Mouse (Mus musculus): ENCODE measurements around the gene Sun1. TPM values are rescaled to one million over a fixed set of nuclear protein-coding genes. Genes with fewer than 3 reads are reported as not detected.
A peak's percentile ranks its signal among the peaks of the same experiment; 100 is the strongest.

Sun1 gene
- polyA plus RNA-seq, 1 experiment from 2014 or later: 44.1 TPM

DNA sequence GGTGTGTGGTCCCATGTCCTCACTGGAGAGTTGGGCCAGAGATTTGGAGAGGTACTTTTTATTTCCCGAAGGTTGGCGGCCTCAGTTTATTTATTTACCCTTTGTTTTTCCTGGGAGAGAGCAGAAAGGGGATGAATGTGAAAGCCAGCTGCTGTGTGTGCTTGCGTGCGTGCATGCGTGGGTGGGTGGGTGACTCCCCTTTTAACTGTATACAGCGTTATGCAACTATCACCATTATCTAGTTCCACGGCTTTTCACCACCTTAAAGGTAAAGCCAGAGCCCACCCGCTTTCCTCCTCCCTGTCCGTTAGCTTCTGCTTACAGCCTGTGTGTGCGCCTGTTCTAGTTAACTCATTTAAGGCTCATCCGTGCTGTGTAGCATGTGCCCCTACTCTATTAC lies 1.7 kb downstream of the Sun1 start:
- Histone ChIP-seq H3K9ac (peak overlapping the region; percentile 90; the same call in 1 of the 2 replicates), H3K27ac (no peak overlapping the region), H3K4me2 (replicated peaks) (peak overlapping the region; percentile 64), H3K36me3 (replicated peaks; ENCODE audit: control insufficient read depth, insufficient read depth) (no peaks in the 10 kb centered on the region), H3K4me1 (replicated peaks; ENCODE audit: control insufficient read depth, insufficient read depth, low read length) (peaks cover 15% of the 10 kb centered on the region), H3K27me3 (ENCODE audit: control insufficient read depth, insufficient read depth, low read length) (no peaks in the 10 kb centered on the region), H3K9me3 (ENCODE audit: control insufficient read depth, low read length) (no peaks in the 10 kb centered on the region), H3K4me3 (replicated peaks; ENCODE audit: low read length) (peak overlapping the region; percentile 92; the same call in 1 of the 2 replicates)
- DNase-seq (ENCODE audit: low spot score): no peak
- no peak for ATAC-seq (ENCODE audit: low FRiP score)
- whole genome bisulfite sequencing: 75% methylated on average over 11 of the region's 11 CpGs

DNA sequence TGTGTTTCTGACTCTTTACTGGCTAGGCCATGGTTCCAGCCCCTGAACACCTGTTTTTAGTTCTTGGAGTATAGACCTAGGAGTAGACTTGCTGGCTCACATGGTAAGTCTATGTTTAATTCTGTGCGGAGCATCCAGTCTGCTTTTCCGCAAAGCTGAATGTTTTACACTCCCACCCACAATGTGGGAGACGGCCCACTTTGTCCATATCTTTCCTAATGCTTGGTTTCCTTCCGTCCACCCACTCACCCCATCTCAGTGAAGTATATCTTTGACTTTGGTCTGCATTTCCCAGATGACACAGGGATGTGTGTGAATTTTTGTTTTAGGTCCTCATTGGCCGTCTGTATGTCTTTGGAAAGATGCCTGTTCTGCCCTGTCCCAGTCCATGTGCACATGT lies 2.9 kb downstream of the Sun1 start:
- no peak for DNase-seq (ENCODE audit: low spot score)
- Histone ChIP-seq H3K4me1 (replicated peaks; ENCODE audit: control insufficient read depth, insufficient read depth, low read length) (peaks cover 15% of the 10 kb centered on the region), H3K4me3 (replicated peaks; ENCODE audit: low read length) (no peak overlapping the region), H3K9ac (no peak overlapping the region), H3K27me3 (ENCODE audit: control insufficient read depth, insufficient read depth, low read length) (no peaks in the 10 kb centered on the region), H3K36me3 (replicated peaks; ENCODE audit: control insufficient read depth, insufficient read depth) (no peaks in the 10 kb centered on the region), H3K27ac (no peak overlapping the region), H3K4me2 (replicated peaks) (no peak overlapping the region), H3K9me3 (ENCODE audit: control insufficient read depth, low read length) (no peaks in the 10 kb centered on the region)
- WGBS: 94% methylated on average over 5 of the region's 5 CpGs
- ATAC-seq (ENCODE audit: low FRiP score): no peak

DNA sequence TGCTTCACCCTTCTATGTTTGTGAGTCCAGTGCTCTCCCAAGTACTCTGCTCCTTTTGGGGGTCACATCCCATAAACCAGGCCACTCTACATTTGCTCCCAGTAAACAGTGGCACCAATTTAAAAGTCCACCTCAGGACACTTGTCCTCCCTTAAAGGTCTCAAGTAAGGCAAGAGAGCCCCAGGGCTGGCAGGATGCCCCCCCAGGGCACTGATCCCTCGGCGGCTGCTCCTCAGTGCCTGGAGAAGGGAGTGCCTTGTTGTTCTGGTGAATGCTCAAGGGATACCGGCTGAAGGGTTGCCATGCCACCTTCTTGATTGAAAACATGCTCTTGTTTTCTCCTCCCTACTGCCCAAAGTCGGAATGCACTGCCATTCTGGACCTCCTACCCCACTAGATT lies 5.6 kb downstream of the Sun1 start:
- H3K27me3 ChIP-seq (ENCODE audit: control insufficient read depth, insufficient read depth, low read length): no peaks in the 10 kb centered on the region
- no peak for DNase-seq (ENCODE audit: low spot score)
- peaks cover 15% of the 10 kb centered on the region for H3K4me1 ChIP-seq (replicated peaks; ENCODE audit: control insufficient read depth, insufficient read depth, low read length)
- no peak overlapping the region for H3K4me2 ChIP-seq (replicated peaks)
- peaks cover 5% of the 10 kb centered on the region; the same call in 1 of the 2 replicates for H3K36me3 ChIP-seq (replicated peaks; ENCODE audit: control insufficient read depth, insufficient read depth)
- H3K27ac ChIP-seq: no peak overlapping the region
- 57% methylated on average over 4 of the region's 4 CpGs for WGBS
- no peak overlapping the region for H3K9ac ChIP-seq
- no peak for ATAC-seq (ENCODE audit: low FRiP score)
- no peak overlapping the region for H3K4me3 ChIP-seq (replicated peaks; ENCODE audit: low read length)
- H3K9me3 ChIP-seq (ENCODE audit: control insufficient read depth, low read length): no peaks in the 10 kb centered on the region

DNA sequence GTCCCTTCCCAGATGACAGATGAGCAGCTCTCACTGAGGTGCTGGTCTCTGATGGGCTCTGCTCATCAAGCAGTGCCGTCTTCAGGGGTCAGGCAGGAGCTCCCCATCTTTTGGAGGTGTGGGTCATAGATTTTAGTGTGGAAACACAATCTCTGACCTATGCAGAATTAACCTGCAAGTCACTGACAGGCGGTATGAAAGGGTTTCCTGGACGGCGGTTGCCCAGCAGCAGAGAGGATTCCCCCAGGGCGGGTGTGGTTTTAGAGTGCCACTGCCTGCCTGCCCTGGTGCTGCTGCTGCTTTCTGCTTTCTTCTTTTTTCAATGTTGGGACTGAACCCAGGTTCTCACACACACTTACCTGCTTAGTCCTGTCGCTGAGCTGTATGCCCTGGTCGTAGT lies 6.1 kb downstream of the Sun1 start:
- 68% methylated on average over 7 of the region's 7 CpGs for WGBS
- ATAC-seq (ENCODE audit: low FRiP score) (no peak), DNase-seq (ENCODE audit: low spot score) (no peak)
- Histone ChIP-seq H3K27me3 (ENCODE audit: control insufficient read depth, insufficient read depth, low read length) (no peaks in the 10 kb centered on the region), H3K9ac (no peak overlapping the region), H3K4me1 (replicated peaks; ENCODE audit: control insufficient read depth, insufficient read depth, low read length) (peaks cover 11% of the 10 kb centered on the region), H3K36me3 (replicated peaks; ENCODE audit: control insufficient read depth, insufficient read depth) (peaks cover 5% of the 10 kb centered on the region), H3K4me3 (replicated peaks; ENCODE audit: low read length) (no peak overlapping the region), H3K4me2 (replicated peaks) (no peak overlapping the region), H3K27ac (no peak overlapping the region), H3K9me3 (ENCODE audit: control insufficient read depth, low read length) (no peaks in the 10 kb centered on the region)

DNA sequence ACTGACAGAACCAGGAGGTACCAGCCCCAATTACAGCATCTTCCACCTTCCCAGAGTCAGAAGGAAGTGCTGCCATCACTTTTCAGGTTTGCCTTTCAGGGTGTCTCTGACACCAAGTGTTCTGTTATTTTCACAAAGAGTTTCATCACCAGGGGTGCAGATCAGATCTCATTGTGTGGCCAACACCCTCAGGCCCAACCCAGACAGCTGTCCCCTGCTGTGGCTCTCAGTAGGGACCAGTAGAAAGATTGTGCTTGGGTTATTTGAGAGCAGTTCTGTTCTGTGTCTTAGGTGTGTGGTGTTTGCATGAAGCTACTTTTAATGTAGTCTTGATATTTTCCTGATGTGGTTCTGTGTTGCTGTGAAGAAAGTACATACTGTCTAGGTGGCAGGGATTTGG lies 7.7 kb downstream of the Sun1 start:
- H3K9ac ChIP-seq: no peak overlapping the region
- H3K36me3 ChIP-seq (replicated peaks; ENCODE audit: control insufficient read depth, insufficient read depth): peaks cover 12% of the 10 kb centered on the region
- no peak overlapping the region for H3K4me3 ChIP-seq (replicated peaks; ENCODE audit: low read length)
- no peak overlapping the region for H3K27ac ChIP-seq
- H3K4me1 ChIP-seq (replicated peaks; ENCODE audit: control insufficient read depth, insufficient read depth, low read length): no peaks in the 10 kb centered on the region
- H3K9me3 ChIP-seq (ENCODE audit: control insufficient read depth, low read length): no peaks in the 10 kb centered on the region
- no peak overlapping the region for H3K4me2 ChIP-seq (replicated peaks)
- no peaks in the 10 kb centered on the region for H3K27me3 ChIP-seq (ENCODE audit: control insufficient read depth, insufficient read depth, low read length)
- no peak for DNase-seq (ENCODE audit: low spot score)
- ATAC-seq (ENCODE audit: low FRiP score): no peak

DNA sequence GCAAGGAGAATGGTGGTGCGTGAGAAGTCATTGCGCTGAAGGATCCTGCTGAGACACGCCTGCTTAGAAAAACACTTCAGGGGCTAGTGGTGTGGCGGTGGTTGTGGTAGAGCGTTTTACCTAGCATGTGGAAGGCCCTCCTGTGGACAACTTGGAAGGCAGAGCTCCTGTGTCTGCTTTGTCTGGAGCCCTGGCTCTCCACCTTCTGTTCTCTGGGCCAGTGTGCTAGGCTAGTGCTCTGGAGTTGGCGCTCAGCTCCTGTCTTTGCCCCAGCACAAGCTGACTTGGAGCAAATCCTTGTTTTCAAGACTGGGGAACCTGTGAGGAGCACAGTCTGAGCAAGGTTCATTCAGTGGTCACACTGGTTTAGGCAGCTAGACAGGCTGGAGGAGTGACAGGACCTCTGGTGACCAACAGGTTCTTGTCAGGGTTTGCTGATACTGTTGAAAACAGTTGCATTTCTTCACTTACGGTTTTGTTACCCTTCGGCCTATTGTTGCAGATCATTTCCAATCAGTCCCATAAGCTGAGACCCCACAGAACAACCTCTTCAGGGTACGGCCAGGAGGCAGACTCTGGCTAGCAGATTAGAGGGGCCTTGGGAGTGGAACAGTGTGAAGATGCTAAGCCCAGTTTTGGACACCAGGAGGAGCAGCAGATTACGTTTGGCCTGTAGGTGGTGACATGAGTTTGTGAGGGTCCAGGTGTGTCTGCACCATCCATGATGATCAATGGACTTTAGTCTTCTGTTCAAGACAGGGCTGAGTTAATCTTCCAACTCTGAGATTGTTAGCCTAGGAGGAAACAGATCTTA lies 8.6 kb downstream of the Sun1 start:
- H3K36me3 ChIP-seq (replicated peaks; ENCODE audit: control insufficient read depth, insufficient read depth): peaks cover 12% of the 10 kb centered on the region
- DNase-seq (ENCODE audit: low spot score): no peak
- no peak overlapping the region for H3K27ac ChIP-seq
- ATAC-seq (ENCODE audit: low FRiP score): no peak
- 93% methylated on average over 10 of the region's 10 CpGs for WGBS
- no peak overlapping the region for H3K9ac ChIP-seq
- H3K4me3 ChIP-seq (replicated peaks; ENCODE audit: low read length): no peak overlapping the region
- no peaks in the 10 kb centered on the region for H3K9me3 ChIP-seq (ENCODE audit: control insufficient read depth, low read length)
- no peaks in the 10 kb centered on the region for H3K27me3 ChIP-seq (ENCODE audit: control insufficient read depth, insufficient read depth, low read length)
- no peak overlapping the region for H3K4me2 ChIP-seq (replicated peaks)
- no peaks in the 10 kb centered on the region for H3K4me1 ChIP-seq (replicated peaks; ENCODE audit: control insufficient read depth, insufficient read depth, low read length)

DNA sequence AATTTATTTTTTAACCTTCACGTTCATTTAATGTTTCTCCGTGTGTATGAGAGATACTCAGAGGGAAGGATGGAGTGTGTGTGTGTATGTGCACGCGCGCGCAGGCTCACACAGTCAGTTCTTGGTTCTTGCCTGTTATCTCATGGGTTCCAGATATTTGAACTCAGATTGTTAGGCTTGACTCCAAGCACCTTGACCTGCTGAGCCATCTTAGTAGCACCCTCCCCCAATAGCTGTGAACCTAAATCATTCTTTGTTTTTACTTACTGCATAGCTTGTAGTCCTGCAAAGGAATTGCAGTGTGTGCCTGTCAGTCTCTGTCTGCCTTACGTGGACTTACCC lies 9.2 kb downstream of the Sun1 start:
- Histone ChIP-seq H3K9me3 (ENCODE audit: control insufficient read depth, low read length) (no peaks in the 10 kb centered on the region), H3K9ac (no peak overlapping the region), H3K4me1 (replicated peaks; ENCODE audit: control insufficient read depth, insufficient read depth, low read length) (no peaks in the 10 kb centered on the region), H3K4me2 (replicated peaks) (no peak overlapping the region), H3K27ac (no peak overlapping the region), H3K36me3 (replicated peaks; ENCODE audit: control insufficient read depth, insufficient read depth) (peaks cover 12% of the 10 kb centered on the region), H3K27me3 (ENCODE audit: control insufficient read depth, insufficient read depth, low read length) (no peaks in the 10 kb centered on the region), H3K4me3 (replicated peaks; ENCODE audit: low read length) (no peak overlapping the region)
- 94% methylated on average over 7 of the region's 7 CpGs for WGBS
- no peak for DNase-seq (ENCODE audit: low spot score)
- no peak for ATAC-seq (ENCODE audit: low FRiP score)

DNA sequence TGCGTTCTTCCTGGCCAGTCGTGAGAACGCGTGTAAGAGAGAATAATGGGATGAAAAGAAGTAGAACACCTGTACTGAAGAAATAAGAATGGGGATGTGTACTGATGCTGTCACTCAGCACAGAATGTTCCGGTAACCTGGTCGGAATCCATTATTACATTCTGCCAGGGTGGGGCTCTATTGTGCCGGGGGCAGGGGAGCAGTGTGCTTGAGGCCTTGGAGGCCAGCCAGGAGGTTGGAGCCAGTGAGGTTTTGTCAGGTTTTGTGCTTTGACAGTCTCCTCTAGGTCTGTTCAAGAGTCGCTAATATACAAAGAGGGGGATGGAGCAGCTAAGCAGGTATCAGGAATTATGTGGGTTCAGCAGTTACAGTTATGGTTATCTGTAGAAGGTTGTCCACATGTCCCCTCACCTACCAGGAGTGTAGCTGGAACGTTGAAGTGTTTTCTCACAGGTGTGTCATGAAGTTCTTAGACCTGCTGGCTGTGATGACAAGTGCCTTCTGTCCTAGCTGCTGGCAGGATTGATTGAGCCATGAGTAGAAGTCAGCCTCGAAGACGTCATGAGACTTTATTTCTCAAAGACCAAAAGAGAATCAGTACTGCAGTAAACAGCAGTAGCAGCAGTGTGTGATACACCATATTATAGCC lies 11.4 kb downstream of the Sun1 start:
- no peak overlapping the region for H3K27ac ChIP-seq
- no peak for ATAC-seq (ENCODE audit: low FRiP score)
- no peaks in the 10 kb centered on the region for H3K27me3 ChIP-seq (ENCODE audit: control insufficient read depth, insufficient read depth, low read length)
- no peaks in the 10 kb centered on the region for H3K4me1 ChIP-seq (replicated peaks; ENCODE audit: control insufficient read depth, insufficient read depth, low read length)
- 94% methylated on average over 11 of the region's 11 CpGs for WGBS
- DNase-seq (ENCODE audit: low spot score): no peak
- H3K36me3 ChIP-seq (replicated peaks; ENCODE audit: control insufficient read depth, insufficient read depth): peaks cover 31% of the 10 kb centered on the region
- H3K4me2 ChIP-seq (replicated peaks): no peak overlapping the region
- H3K9ac ChIP-seq: no peak overlapping the region
- H3K4me3 ChIP-seq (replicated peaks; ENCODE audit: low read length): no peak overlapping the region
- no peaks in the 10 kb centered on the region for H3K9me3 ChIP-seq (ENCODE audit: control insufficient read depth, low read length)

DNA sequence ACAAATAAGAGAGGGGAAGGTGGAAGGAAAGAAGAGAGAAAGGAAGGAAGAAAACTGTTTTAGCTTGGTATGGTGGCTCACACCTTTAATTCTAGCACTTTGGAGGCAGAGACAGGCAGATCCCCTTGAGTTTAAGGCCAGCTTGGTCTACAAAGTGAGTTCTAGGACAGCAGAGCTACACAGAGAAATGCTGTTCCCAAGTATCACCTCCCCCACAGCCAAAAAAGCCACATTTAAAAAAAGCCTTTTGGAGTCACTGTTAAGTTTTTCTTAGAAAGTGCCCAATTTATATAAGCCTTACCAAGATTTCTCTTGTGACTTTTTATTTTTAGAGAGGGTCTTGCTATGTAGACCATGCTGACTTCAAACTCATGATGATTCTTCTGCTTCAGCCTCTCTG lies 13.9 kb downstream of the Sun1 start:
- no peak for ATAC-seq (ENCODE audit: low FRiP score)
- no peak for DNase-seq (ENCODE audit: low spot score)
- Histone ChIP-seq H3K4me3 (replicated peaks; ENCODE audit: low read length) (no peak overlapping the region), H3K27ac (no peak overlapping the region), H3K36me3 (replicated peaks; ENCODE audit: control insufficient read depth, insufficient read depth) (peaks cover 37% of the 10 kb centered on the region), H3K4me2 (replicated peaks) (no peak overlapping the region), H3K9ac (no peak overlapping the region), H3K27me3 (ENCODE audit: control insufficient read depth, insufficient read depth, low read length) (no peaks in the 10 kb centered on the region), H3K4me1 (replicated peaks; ENCODE audit: control insufficient read depth, insufficient read depth, low read length) (no peaks in the 10 kb centered on the region), H3K9me3 (ENCODE audit: control insufficient read depth, low read length) (no peaks in the 10 kb centered on the region)

All from hindbrain, embryonic 14.5 days (tissue).